Mouse (Mus musculus) neural tube, embryonic 15.5 days (tissue): ENCODE measurements around the gene Ipo9. TPM values are rescaled to one million over a fixed set of nuclear protein-coding genes. Genes with fewer than 3 reads are reported as not detected.
A peak's percentile ranks its signal among the peaks of the same experiment; 100 is the strongest.
"Not testable (repeated sequence)": the region's sequence is repeated elsewhere in the genome, so short reads cannot be mapped to it uniquely, and the experiment has no call there.

Source experiments
- ATAC-seq: fragments of 200-750 bp; cut with Nextera tagmentation; 2 replicates; pipeline ENCODE4 v1.8.0; 2017; ENCODE audit warnings: mild to moderate bottlenecking, moderate TSS enrichment, moderate library complexity; ENCODE audit not compliant: low FRiP score
- H3K27ac ChIP-seq: fragments of 300-500 bp; sonication (generic); replicated peaks from 2 replicates; pipeline ENCODE4 v1.5.1; 2015; ENCODE audit warnings: mild to moderate bottlenecking, inconsistent platforms
- H3K27me3 ChIP-seq: fragments of 300-500 bp; sonication (generic); replicated peaks from 2 replicates; pipeline ENCODE4 v1.6.1; 2015; ENCODE audit warnings: inconsistent platforms
- H3K36me3 ChIP-seq: fragments of 300-500 bp; sonication (generic); 2 replicates; pipeline ENCODE4 v1.6.1; 2015; ENCODE audit warnings: inconsistent platforms
- H3K4me1 ChIP-seq: fragments of 300-500 bp; sonication (generic); 2 replicates; pipeline ENCODE4 v1.6.1; 2015; ENCODE audit warnings: inconsistent platforms
- H3K4me2 ChIP-seq: fragments of 300-500 bp; sonication (generic); 2 replicates; pipeline ENCODE4 v1.6.1; 2015; ENCODE audit warnings: inconsistent platforms, mild to moderate bottlenecking, moderate library complexity
- H3K4me3 ChIP-seq: fragments of 300-500 bp; sonication (generic); replicated peaks from 2 replicates; pipeline ENCODE4 v1.5.1; 2015; ENCODE audit warnings: mild to moderate bottlenecking, inconsistent platforms
- H3K9ac ChIP-seq: fragments of 300-500 bp; sonication (generic); replicated peaks from 2 replicates; pipeline ENCODE4 v1.6.1; 2015; ENCODE audit warnings: mild to moderate bottlenecking, inconsistent platforms
- H3K9me3 ChIP-seq: fragments of 300-500 bp; sonication (generic); replicated peaks from 2 replicates; pipeline ENCODE4 v1.6.1; 2016; ENCODE audit warnings: inconsistent platforms
- WGBS: fragments of 180-500 bp; shearing (Covaris S2); methylation state at CpG from one replicate; pipeline ENCODE4 v1.1.7; 2015; ENCODE audit warnings: mixed read lengths; 5-methylcytosine and 5-hydroxymethylcytosine counted together
- polyA plus RNA-seq: library from polyadenylated mRNA; unstranded; fragments of >200 nt; fragmentation: Nextera tagmentation; extraction: Ambion mirVana; gene quantifications from 2 replicates; pipeline ENCODE4 v1.2.1, GENCODE M21; 2015

The Ipo9 gene
- polyA plus RNA-seq, 1 experiment from 2014 or later: 109 TPM

DNA sequence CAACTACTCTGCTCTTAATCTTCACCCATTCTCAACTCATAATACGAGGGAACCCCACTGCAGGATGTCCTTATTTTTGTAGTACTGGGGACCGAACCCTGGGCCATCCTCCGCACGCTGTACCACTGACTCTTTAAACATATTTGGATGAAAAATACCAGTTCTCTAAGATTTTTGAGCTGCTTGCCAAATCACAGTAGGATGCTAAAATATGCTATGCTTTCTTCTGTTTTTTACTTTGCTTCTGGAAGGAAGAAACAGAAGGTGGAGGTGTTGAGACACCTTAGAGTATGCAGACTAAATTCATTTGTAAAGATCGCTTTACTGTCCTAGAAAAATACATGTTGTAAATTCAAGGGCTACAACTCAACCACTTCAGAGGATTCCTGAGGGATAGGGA, 46.1 kb downstream of the Ipo9 start:
- H3K4me1 ChIP-seq: peaks cover 9% of the 10 kb centered on the region
- no peak overlapping the region for H3K27ac ChIP-seq
- H3K27me3 ChIP-seq: no peaks in the 10 kb centered on the region
- H3K36me3 ChIP-seq: peaks cover 67% of the 10 kb centered on the region
- no peak for ATAC-seq
- H3K4me2 ChIP-seq: no peak overlapping the region
- H3K9ac ChIP-seq: no peak overlapping the region
- WGBS: 98% methylated on average over 5 of the region's 5 CpGs
- H3K9me3 ChIP-seq: no peaks in the 10 kb centered on the region
- no peak overlapping the region for H3K4me3 ChIP-seq

DNA sequence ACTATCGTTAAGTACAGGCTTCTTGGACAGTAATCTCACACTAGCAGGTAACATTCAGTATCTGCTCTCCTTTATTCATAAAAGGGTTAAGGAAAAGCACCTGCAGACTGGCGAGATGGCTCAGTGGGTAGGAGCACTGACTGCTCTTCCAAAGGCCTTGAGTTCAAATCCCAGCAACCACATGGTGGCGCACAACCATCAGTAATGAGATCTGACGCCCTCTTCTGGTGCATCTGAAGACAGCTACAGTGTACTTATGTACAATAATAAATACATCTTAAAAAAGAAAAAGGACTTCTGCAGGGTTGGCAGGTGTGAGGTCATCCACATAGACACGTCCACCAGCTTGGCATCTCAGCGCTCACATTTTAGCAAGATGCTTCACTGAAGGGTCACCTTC, 48.7 kb downstream of the Ipo9 start:
- H3K27me3 ChIP-seq: not testable (repeated sequence)
- H3K36me3 ChIP-seq: peaks cover 42% of the 10 kb centered on the region

DNA sequence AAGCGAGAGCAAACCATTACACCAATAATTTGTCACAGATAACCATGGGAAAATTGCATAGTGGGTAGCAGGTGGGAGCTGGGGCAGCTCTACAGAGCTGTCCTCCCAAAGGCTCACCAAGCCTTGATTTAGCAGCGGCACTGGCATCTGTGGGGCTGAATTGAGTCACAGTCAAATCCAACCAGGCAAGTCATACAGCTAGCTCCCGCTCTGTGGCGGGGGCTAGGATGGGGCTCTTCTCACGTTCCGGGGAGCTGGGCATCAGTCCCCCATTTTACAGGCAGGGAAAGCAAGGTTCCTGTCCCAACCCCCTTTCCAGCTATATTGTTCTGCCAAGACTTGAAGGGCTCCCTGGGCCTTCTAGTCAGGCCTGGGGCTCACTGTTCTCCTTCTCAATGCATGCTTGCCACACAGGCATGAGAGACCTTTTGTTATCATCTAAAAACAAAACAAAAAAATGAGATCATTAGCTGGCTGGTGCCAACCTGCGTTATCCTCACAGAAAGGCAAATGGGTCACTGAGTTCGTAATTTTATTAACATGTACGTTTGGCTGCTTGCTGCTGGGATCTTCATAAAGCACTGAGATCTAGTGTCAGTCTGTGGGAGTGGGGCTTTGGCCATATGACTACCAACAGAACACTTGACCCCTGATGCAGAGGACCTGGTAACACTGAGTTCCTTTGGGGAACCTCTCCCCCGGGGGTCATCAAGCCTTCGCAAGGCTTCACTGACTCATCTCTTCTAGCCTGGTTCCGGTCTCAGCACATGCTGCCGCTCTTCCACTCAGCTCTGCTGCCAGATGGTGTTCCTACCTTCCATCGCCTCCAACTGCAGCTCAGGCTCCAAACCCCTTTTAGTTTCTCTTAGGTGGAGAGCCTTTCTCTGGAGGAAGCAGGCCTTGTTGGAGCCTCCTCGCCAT, 50.0 kb downstream of the Ipo9 start:
- no peak overlapping the region for H3K4me3 ChIP-seq
- no peaks in the 10 kb centered on the region for H3K9me3 ChIP-seq
- no peak overlapping the region for H3K27ac ChIP-seq
- WGBS: 60% methylated on average over 15 of the region's 15 CpGs
- peaks cover 30% of the 10 kb centered on the region for H3K36me3 ChIP-seq
- ATAC-seq: no peak
- peaks cover 10% of the 10 kb centered on the region for H3K4me1 ChIP-seq
- H3K4me2 ChIP-seq: no peak overlapping the region
- H3K9ac ChIP-seq: no peak overlapping the region
- H3K27me3 ChIP-seq: no peaks in the 10 kb centered on the region

More for the DNA sequence above, 48.7 kb downstream of the Ipo9 start:
- H3K9me3 ChIP-seq, H3K4me2 ChIP-seq, H3K9ac ChIP-seq, H3K4me3 ChIP-seq, H3K27ac ChIP-seq, H3K4me1 ChIP-seq, ATAC-seq: not testable (repeated sequence)
- 69% methylated on average over 6 of the region's 6 CpGs for WGBS

DNA sequence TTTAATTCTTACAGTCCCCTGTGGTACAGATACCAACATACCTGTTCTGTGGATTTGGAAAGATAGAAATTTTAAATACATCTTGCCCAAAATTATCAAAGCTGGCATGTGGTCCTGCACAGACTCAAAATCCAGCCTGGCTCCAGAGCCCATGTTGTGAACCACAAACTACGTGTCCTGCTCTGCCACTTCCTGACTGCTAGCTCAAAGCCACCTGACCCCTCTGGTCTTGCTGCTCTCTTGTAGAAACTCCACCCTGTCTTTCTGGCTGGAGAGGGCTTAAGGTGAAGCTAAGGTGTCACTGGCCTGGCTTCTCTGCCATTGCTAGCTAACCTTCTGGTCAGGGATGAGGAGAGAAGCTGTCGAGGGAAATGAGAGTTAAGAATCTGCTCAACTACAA, 51.3 kb downstream of the Ipo9 start:
- Histone ChIP-seq H3K4me2 (no peak overlapping the region), H3K9me3 (no peaks in the 10 kb centered on the region), H3K4me1 (peaks cover 20% of the 10 kb centered on the region), H3K4me3 (no peak overlapping the region), H3K36me3 (peaks cover 18% of the 10 kb centered on the region), H3K27ac (no peak overlapping the region), H3K9ac (no peak overlapping the region), H3K27me3 (no peaks in the 10 kb centered on the region)
- ATAC-seq: no peak
- WGBS: 74% methylated on average over 2 of the region's 2 CpGs

DNA sequence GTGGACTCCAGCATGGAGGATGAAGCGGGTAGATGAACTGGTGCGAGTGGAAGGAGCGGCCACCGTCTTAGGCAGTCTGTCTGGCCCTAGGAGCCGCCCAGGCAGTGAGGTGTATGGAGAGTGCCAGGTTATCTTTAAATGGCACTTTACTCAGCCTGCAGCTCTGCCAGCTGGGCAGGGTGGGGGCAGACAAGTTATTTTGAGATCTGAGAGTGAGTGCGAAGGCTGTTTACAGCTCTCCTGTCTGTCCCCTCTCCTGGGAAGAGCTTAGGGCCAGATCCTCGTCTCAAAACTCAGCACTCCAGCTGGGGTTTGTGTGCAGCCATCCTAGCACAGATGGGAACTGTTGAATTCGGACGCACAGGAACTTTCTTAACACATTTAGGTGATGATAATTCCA, 51.7 kb downstream of the Ipo9 start:
- 65% methylated on average over 9 of the region's 9 CpGs for WGBS
- ATAC-seq: no peak
- peaks cover 24% of the 10 kb centered on the region for H3K4me1 ChIP-seq
- no peak overlapping the region for H3K27ac ChIP-seq
- no peaks in the 10 kb centered on the region for H3K9me3 ChIP-seq
- no peaks in the 10 kb centered on the region for H3K27me3 ChIP-seq
- no peak overlapping the region for H3K4me2 ChIP-seq
- H3K36me3 ChIP-seq: peaks cover 13% of the 10 kb centered on the region
- H3K9ac ChIP-seq: no peak overlapping the region
- H3K4me3 ChIP-seq: no peak overlapping the region

DNA sequence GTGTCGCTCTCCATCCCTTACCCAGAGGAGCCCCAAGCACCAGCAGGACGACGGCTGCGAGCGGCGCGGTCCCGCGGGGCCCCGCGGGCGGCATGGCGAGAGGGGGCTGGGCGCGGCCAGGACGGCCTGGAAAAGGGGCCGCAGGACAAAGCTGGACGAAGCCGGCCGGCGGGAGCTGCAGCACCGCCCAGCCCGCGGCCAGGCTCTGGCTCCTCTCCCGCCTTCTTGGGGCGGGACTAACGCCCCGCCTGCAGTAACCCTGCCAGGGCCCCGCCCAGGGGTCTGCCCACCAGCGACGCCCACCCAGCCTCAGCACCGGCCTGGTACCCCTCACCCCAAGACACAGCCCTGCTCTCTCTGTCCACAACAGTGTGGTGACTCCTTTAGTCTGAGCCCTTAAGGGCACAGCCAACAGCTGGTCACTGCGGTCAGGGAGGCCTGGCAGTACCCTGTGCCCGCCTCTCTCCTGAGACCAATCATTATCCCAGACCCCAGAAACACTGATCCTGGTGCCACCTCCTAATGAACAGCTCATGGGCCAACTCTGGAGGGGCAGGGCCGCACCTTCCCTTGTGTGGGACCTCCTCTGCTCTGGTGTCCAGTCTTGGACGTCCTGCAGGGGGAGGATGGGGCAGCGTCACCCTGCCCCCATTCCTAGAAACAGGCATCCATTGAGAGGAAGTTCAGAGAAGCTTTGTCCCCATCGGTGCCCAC, 55.3 kb downstream of the Ipo9 start, which contains the start of gene Shisa4:
Gene Shisa4 (minus strand): TSS at position 370 of the 714 bp plus-strand sequence.
- no peaks in the 10 kb centered on the region for H3K9me3 ChIP-seq
- peak; percentile 89 for ATAC-seq
- peak within 1 kb of the TSS; percentile 63 for H3K4me3 ChIP-seq
- 2% methylated on average over 38 of the region's 38 CpGs for WGBS
- peak within 1 kb of the TSS; percentile 83 for H3K9ac ChIP-seq
- H3K27ac ChIP-seq: peak within 1 kb of the TSS; percentile 85
- peak within 1 kb of the TSS; percentile 90 for H3K4me2 ChIP-seq
- peaks cover 42% of the 10 kb centered on the region for H3K4me1 ChIP-seq
- H3K36me3 ChIP-seq: 0 out of 2 replicates have a peak, but pooled peaks cover 3% of the 10 kb centered on the region
- H3K27me3 ChIP-seq: no peaks in the 10 kb centered on the region

DNA sequence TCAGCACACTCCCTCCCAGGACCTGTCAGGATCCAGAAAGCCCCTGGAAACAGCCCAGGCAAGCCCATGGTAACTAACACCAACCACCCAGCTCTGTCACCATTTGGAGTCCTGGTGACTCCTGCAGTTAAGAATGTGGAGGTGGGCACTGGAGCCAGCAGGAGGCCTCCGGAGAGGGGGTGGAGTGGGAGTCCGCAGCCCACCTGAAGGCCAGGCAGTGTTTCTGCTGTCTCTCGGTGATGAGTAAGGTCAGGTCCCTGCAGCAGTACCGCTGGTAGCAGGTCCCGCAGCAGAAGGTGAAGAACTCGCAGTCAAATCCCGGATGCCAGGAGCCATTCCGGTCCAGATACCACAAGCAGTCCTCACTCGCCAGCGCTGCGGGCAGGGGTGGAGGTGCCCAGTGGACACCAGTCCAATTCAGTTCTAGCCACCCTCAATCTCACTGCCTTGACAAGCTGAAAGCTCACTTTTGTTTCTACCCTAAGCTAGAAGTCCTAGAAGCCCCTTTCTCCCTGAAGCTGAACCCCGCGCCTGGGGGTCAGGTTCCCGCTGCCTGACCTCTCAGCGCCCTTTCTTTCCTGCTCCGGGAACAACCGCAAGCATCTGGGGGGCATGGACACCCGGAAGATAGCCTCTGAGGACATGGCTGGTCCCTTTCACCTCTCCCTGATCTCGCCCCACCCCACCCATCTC, 56.0 kb downstream of the Ipo9 start:
- H3K9me3 ChIP-seq: no peaks in the 10 kb centered on the region
- H3K4me3 ChIP-seq: peak overlapping the region; percentile 63
- peaks cover 42% of the 10 kb centered on the region for H3K4me1 ChIP-seq
- peak overlapping the region; percentile 90 for H3K4me2 ChIP-seq
- H3K27ac ChIP-seq: peak overlapping the region; percentile 85
- no peaks in the 10 kb centered on the region for H3K27me3 ChIP-seq
- ATAC-seq: peak; percentile 30; the same call in 1 of the 2 replicates
- H3K9ac ChIP-seq: peak overlapping the region; percentile 83
- WGBS: 0% methylated on average over 19 of the region's 19 CpGs
- H3K36me3 ChIP-seq: 0 out of 2 replicates have a peak, but pooled peaks cover 3% of the 10 kb centered on the region

DNA sequence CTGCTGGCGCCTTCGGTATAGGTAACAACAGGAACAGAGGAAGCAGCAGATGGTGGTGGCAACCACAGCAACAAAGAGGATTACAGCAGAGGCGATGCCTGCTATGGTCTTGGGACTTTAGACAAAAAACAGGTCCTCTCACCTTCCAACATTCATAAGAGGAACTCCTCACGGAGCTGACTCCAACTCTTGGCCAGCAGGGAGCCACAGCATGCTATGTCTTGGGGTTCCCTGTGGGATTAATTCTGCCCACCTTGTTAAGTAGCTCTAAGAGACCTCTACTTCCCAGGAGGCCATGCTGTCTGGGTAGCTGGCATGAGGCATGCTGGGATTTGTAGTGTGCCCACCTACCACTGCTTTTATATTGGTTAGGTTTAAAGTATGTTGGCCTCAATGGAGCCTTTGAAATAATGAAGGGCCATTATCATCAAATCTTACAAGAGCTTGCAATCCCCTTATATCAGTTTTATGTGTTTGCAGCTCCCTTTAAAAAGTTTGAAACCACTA, 57.1 kb downstream of the Ipo9 start:
- WGBS: 78% methylated on average over 4 of the region's 4 CpGs
- peaks cover 52% of the 10 kb centered on the region for H3K4me1 ChIP-seq
- no peak overlapping the region for H3K9ac ChIP-seq
- H3K27me3 ChIP-seq: no peaks in the 10 kb centered on the region
- peak overlapping the region; percentile 90 for H3K4me2 ChIP-seq
- H3K4me3 ChIP-seq: peak overlapping the region; percentile 63
- 0 out of 2 replicates have a peak, but pooled peaks cover 3% of the 10 kb centered on the region for H3K36me3 ChIP-seq
- H3K9me3 ChIP-seq: no peaks in the 10 kb centered on the region
- H3K27ac ChIP-seq: no peak overlapping the region
- no peak for ATAC-seq

DNA sequence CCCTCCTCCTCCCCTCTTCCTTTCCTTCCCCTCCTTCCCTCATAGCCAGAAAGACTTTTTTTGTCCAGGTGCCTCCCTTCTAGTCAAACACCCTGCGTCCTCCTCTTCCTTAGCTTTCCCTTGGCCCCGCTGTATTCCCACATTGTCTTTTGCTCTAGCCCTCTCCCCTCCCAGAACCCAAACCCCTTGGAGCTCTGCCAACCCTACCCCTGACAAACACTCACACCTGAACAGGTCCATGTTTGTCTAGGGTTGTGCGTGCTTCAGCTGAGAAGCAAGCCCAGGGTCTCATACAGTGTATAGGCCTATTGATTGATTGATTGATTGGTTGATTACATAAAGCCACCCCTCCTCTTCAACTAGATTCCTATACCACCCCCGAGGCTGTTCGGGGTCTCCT, 60.9 kb downstream of the Ipo9 start:
- Histone ChIP-seq H3K9ac (no peak overlapping the region; the same call in 1 of the 2 replicates), H3K4me1 (peaks cover 50% of the 10 kb centered on the region)
- ATAC-seq: no peak

DNA sequence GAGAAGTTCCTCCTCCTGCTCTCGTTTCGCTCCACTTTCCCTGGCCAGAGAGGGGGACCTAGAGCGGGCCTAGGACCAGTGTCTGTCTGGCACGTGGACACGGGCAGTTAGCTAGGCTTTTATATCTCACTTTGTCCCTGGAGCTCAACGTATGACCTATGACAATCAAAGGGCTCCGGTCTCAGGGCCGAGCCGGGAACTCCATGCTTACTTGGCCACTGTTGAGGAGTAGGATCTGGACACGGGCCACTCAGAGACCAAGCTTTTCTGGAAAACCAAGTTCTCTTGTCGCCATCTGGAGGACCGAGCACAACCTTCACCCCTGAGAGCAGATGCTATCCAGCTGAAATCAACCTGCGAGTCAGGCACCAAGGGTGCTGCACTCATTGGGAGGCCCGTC, 61.3 kb downstream of the Ipo9 start:
- peak overlapping the region; percentile 97 for H3K4me2 ChIP-seq
- ATAC-seq: peak; percentile 15
- H3K4me3 ChIP-seq: peak overlapping the region; percentile 50
- 13% methylated on average over 14 of the region's 14 CpGs for WGBS
- H3K36me3 ChIP-seq: 0 out of 2 replicates have a peak, but pooled peaks cover 3% of the 10 kb centered on the region
- H3K4me1 ChIP-seq: peaks cover 46% of the 10 kb centered on the region
- no peaks in the 10 kb centered on the region for H3K9me3 ChIP-seq
- H3K9ac ChIP-seq: peak overlapping the region; percentile 69
- no peaks in the 10 kb centered on the region for H3K27me3 ChIP-seq
- no peak overlapping the region for H3K27ac ChIP-seq

More for the DNA sequence above, 60.9 kb downstream of the Ipo9 start:
- Histone ChIP-seq H3K27ac (no peak overlapping the region), H3K4me3 (no peak overlapping the region), H3K27me3 (no peaks in the 10 kb centered on the region), H3K9me3 (no peaks in the 10 kb centered on the region), H3K36me3 (0 out of 2 replicates have a peak, but pooled peaks cover 3% of the 10 kb centered on the region), H3K4me2 (peak overlapping the region; percentile 97)
- WGBS: 80% methylated on average over 5 of the region's 5 CpGs

DNA sequence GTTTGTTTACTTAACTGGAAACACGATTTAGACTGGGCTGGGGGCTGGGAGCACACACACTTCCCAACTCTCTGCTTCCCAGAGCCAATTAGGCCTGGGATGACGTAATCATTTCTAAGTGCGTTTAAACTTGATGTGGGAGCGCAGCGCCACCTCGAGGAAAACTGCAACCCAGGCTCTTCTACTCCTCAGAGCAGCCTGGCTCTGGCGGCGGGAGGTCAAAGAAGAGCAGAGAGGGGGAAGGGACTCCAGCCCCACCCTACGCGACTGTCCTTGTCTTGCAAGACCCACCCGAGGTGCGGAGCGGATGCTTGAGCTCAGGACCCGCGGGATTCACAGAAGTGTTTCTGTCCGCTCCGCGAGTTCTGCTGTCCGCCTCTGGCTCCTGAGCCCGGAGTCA, 62.1 kb downstream of the Ipo9 start:
- 0 out of 2 replicates have a peak, but pooled peaks cover 3% of the 10 kb centered on the region for H3K36me3 ChIP-seq
- under 1% methylated on average over 20 of the region's 20 CpGs for WGBS
- H3K4me3 ChIP-seq: peak overlapping the region; percentile 50
- H3K4me1 ChIP-seq: peaks cover 39% of the 10 kb centered on the region
- H3K27me3 ChIP-seq: no peaks in the 10 kb centered on the region
- ATAC-seq: peak; percentile 85
- peak overlapping the region; percentile 97 for H3K4me2 ChIP-seq
- H3K9ac ChIP-seq: peak overlapping the region; percentile 69
- 0 out of 2 replicates have a peak overlapping the region, but pooled peaks have one; percentile 56 for H3K27ac ChIP-seq
- no peaks in the 10 kb centered on the region for H3K9me3 ChIP-seq
